Mouse (Mus musculus) megakaryocyte, embryonic 14.5 days (primary cell): ENCODE data around the gene Apba1.

Experiments used
- FLI1 ChIP-seq: IDR thresholded peaks from 2 replicates; pipeline ENCODE4 v1.6.1; 2012; ENCODE audit warnings: low read length, inconsistent platforms, mixed read lengths
- GATA1 ChIP-seq: IDR thresholded peaks from 3 replicates; pipeline ENCODE4 v1.6.1; 2012; ENCODE audit warnings: mixed read lengths, low read length, inconsistent platforms, borderline replicate concordance

- TF ChIP-seq GATA1 (no peak), FLI1 (no peak)
Measured at GRCm38 (mm10) chr19:23896915-23897314, 138.2 kb downstream of the Apba1 start.
